Mouse (Mus musculus) layer of hippocampus, postnatal 25 days (tissue): ENCODE measurements at regions not wholly inside any gene's neighbourhood (a gene's known extent, or its start where the extent isn't known, plus 50 kb on each side); places are given as distances from the start of the nearest gene placed in this dataset.

Experiments
- DNase-seq, 2 experiments: peaks; one replicate each; pipeline ENCODE4 v3.0.0; 2022; ENCODE audit warnings: mixed read lengths in 2 of 2, low spot score in 1 of 2; ENCODE audit errors: extremely low spot score in 1 of 2

- DNase-seq = no peak
Measured at GRCm38 (mm10) chr2:173334856-173335595, 58.7 kb upstream of the Pmepa1 start.

- DNase-seq = peak in 1 of 2 experiments; percentile 41
Measured at GRCm38 (mm10) chr2:173335859-173336258, 59.5 kb upstream of the Pmepa1 start.

- DNase-seq = no peak
Measured at GRCm38 (mm10) chr2:173337666-173338065, 61.3 kb upstream of the Pmepa1 start.

- no peak for DNase-seq
Measured at GRCm38 (mm10) chr2:173338671-173339070, 62.3 kb upstream of the Pmepa1 start.

DNA sequence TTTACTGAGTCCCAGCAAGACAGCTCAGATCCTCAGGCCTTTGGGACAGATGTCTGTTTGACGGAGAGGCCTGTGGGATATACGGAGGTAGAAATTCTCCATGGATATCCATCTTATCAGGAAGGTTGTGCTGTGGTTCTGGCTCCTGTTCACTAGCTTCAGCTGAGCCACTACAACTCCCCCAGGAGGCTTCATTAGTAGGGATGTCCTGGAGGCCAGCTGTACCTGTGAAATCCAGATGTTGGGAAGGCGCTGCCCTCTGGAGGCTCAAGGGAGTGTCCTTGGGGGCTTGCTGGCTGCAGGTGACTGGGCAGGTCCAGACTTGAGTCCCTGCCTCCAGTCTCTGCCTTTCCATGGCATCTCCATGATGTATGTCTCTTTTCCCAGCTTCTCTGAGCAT, 62.9 kb upstream of the Pmepa1 start:
- DNase-seq = no peak

- peak; percentile 26 to 46 for DNase-seq
Measured at GRCm38 (mm10) chr2:173340044-173340601, 63.8 kb upstream of the Pmepa1 start.

GRCm38 (mm10) chr2:173342605-173343260, 66.4 kb upstream of the Pmepa1 start:
- DNase-seq = peak in 1 of 2 experiments; percentile 20

- DNase-seq = no peak
Measured at GRCm38 (mm10) chr2:173343665-173344064, 67.3 kb upstream of the Pmepa1 start.

- DNase-seq = no peak
Measured at GRCm38 (mm10) chr2:173344221-173344620, 67.9 kb upstream of the Pmepa1 start.

DNA sequence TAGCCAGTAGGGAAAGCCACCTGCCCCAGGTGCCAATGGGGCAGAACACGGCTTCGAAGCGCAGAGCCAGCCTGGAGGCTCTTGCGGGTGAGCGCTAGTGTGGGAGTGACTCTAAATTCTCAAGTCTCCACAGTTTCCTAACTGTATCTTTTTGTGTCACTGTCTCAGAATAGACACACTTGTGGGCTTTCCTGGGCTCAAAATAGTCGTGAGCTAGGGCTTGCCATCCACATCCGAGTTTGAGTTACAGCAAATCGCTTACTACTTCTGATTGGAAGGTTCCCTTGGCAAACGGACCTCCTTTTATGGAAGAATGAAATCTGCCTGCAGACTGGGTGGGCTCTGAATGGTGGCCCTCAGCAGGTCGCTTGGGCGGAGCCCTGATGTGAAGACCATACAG, 71.0 kb upstream of the Pmepa1 start:
- DNase-seq = no peak

GRCm38 (mm10) chr2:173348757-173349156, 72.4 kb upstream of the Pmepa1 start:
- no peak for DNase-seq

DNA sequence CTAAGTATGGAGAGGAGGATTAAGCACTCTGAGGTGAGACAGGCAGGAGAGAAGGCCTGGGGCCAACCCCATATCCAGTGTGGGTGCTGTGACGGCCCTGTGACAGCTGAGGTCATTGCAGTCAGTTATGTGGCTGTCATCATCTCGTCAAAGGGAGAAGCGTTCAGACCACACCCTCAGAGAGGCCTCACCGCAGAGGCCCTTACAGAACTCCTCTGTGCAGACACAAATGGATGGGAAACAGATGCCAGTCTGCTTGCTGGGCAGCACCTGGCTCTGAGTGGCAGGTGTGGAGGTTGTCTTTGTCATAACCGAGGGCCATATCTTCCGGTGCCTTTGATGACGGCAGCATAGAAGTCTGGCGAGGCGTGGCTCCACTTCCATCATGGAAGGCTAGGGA, 73.2 kb upstream of the Pmepa1 start:
- no peak for DNase-seq

- DNase-seq = no peak
Measured at GRCm38 (mm10) chr2:173349910-173350309, 73.6 kb upstream of the Pmepa1 start.

DNA sequence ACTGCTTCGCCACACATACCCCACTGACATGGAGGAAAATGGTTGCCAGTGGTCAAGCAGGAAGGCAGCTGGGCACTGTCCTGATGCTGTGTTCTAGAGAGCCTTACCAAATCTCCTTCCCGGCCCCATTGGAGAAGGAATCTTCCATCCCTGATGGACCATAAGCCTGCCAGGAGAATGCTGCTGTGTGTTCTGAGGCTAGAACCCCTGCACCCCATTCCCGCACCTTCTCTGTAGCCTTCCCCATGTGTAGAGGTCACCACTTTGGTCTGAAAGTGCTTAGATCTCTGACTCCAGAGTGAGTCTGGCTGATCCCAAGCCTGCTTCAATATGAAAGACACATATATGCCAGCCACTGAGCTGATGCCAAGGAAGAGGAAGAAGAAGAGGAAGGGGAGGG, 74.1 kb upstream of the Pmepa1 start:
- no peak for DNase-seq

GRCm38 (mm10) chr2:173350831-173351230, 74.5 kb upstream of the Pmepa1 start:
- no peak for DNase-seq

DNA sequence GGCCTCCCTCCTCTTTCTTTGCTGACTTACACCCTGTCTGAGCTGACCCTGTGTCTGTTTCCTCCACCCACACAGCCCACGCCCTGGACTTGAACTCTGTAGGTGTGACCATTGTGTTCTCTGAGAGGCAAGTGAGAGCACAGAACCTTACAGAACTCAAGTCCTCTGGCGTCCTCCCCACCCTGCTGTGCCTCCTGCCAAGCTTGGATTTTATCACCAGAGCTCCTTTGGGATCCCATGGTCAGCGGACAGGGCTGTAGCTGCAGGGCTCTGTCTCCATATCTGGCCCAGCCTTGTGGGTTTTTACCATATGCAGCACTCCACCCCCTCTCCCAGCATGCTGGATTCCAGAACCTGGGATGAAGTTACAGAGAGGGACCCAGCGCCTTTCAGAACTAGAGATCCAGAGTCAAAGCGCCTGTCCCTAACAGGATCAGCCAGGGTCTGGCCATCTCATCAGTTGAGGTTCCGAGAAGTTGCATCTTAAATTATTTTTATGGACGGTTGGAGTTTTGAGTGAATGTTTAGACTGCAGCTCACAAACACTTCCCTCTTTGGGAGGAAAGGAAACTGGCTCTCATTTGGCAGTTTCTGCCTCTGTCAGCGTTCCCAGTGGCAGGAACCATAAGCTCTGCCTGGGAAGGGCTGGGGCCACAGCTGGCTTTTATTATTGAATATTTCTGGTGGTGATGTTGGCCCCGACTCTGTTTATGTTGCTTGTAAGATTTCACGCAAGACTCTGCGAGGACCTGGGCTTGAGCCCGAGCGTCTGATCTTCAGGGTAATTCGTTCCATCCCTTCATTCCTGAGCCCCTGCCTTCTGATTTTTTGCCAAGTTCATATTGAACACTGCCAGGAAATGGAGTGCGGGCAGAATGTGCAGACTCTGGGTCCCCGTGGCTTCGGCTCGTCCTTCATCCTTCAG, 75.8 kb upstream of the Pmepa1 start:
- DNase-seq = no peak

GRCm38 (mm10) chr2:173352756-173353139, 76.4 kb upstream of the Pmepa1 start:
- no peak for DNase-seq

DNA sequence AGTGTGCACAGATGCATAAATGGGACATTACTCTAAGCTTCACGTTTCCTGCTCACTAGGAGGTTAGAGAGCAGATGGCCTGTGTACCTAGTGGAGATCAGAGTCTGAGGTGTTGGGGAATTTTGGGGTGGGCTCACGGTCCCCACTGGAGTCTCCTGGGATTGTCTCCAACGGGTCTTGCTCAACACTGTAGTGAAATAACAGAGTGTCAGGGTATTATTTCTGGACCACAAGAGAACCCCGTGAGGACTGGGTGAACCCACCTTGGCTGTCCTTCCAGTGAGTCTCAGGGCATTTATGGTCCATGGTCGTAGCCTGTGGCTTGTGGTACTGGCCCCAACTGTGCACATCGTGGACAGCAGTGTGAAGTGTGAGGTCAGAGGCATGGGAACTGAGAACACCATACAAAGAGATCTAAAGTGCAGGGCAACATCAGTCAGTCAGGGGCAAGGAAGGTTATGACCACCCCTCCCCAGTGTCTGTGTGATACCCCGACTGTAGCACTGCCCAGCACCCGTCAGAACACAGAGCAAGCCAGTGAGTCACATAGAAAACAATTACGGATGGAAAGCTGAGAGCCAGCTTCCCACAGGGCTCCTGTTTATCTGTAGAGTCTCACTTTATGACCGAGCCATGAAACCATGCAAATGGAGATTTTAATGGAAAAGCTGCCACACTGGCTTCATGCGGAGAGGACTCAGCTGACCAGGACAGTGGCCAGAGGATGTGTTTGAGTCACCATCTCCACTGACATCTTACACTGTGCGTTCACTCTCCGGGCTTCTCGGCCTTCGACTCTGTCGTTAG, 77.3 kb upstream of the Pmepa1 start:
- no peak for DNase-seq

DNA sequence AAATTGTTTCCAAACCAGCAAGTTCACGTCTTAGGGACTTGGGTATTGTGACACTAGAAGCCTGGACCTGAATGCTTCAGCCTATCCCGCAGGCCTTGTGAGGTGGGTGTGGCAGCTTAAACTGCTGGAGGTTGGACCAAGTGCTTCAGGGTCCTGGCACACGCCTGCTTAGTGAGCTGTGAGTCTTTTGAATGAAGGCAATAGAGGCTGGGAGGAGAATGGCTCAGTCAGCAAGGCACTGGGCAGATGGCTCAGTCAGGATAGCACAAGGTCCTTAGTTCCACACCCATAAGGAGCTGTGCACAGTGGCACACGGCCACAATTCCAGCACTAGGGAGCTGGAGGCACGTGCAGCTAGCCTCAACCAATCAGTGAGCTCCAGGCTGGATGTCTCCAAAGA, 80.5 kb upstream of the Pmepa1 start:
- no peak for DNase-seq
